Comparison of ENCODE assay signal across 7 mouse cellular contexts in the genomic region with DNA sequence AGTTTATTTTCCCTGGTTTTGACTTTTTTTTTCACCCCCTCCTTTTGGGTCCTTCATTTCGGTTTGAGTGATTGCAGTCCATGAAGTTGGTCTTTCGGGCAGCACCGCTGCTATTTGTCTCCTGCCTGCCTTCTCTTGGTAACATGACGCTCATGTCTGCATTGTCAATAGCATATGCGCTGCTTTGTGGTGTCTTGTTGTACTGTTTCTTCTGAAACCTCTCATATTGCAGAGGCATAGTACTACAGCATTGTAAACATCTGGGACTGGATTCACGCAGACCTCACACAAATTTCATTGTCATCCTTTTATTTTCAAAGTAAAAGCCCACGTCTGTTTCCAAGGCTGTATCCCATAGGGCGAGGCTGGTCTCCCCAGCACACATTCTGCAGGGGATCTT. TPM values are rescaled to one million over a fixed set of nuclear protein-coding genes. Genes with fewer than 3 reads are reported as not detected.
A peak's percentile ranks its signal among the peaks of the same experiment; 100 is the strongest.
DNase-seq lines count a peak whose midpoint lies in the region; ATAC-seq and TF ChIP-seq lines count a peak whose summit lies in the region.

No protein-coding gene starts in this region.

- DNase-seq in lung, adult 18-20 months: no peak
- no peak for DNase-seq in limb, embryonic 14.5 days (ENCODE audit: low spot score)
- no peak for DNase-seq in stomach, postnatal 0 days (ENCODE audit: low spot score)
- no peak for DNase-seq in yolk sac, embryonic 10.5 days (ENCODE audit: low spot score)
- DNase-seq in spleen, adult 18-20 months: no peak

- peak overlapping the region; percentile 80 for H3K4me2 ChIP-seq in lung, embryonic 16.5 days (ENCODE audit: low read depth, low read length)
- peak overlapping the region; percentile 94 for H3K4me2 ChIP-seq in forebrain, embryonic 13.5 days
- H3K4me2 ChIP-seq in limb, embryonic 14.5 days (replicated peaks; ENCODE audit: low read depth, low read length, severe bottlenecking): peak overlapping the region; percentile 85
- H3K4me2 ChIP-seq in stomach, postnatal 0 days (replicated peaks; ENCODE audit: low read depth): peak overlapping the region; percentile 71

- no peaks in the 10 kb centered on the region for H3K27me3 ChIP-seq in lung, embryonic 16.5 days (ENCODE audit: control insufficient read depth, insufficient read depth, low read depth, low read length)
- H3K27me3 ChIP-seq in forebrain, embryonic 13.5 days: peaks cover 36% of the 10 kb centered on the region
- H3K27me3 ChIP-seq in limb, embryonic 14.5 days (ENCODE audit: control insufficient read depth, insufficient read depth, low read length): no peaks in the 10 kb centered on the region
- peaks cover 3% of the 10 kb centered on the region; the same call in 1 of the 2 replicates for H3K27me3 ChIP-seq in stomach, postnatal 0 days (ENCODE audit: control insufficient read depth, insufficient read depth, low read length)

- ATAC-seq in lung, embryonic 16.5 days (ENCODE audit: low read depth): peak; percentile 32
- no peak for ATAC-seq in forebrain, embryonic 13.5 days
- ATAC-seq in limb, embryonic 14.5 days (ENCODE audit: low FRiP score, low read depth): no peak
- no peak for ATAC-seq in stomach, postnatal 0 days (ENCODE audit: low FRiP score, low TSS enrichment)

- H3K36me3 ChIP-seq in lung, embryonic 16.5 days (ENCODE audit: control insufficient read depth, insufficient read depth, low read length): no peaks in the 10 kb centered on the region
- H3K36me3 ChIP-seq in forebrain, embryonic 13.5 days (ENCODE audit: poor library complexity, severe bottlenecking): no peaks in the 10 kb centered on the region
- no peaks in the 10 kb centered on the region for H3K36me3 ChIP-seq in limb, embryonic 14.5 days (ENCODE audit: control insufficient read depth, insufficient read depth, low read length)
- no peaks in the 10 kb centered on the region for H3K36me3 ChIP-seq in stomach, postnatal 0 days (ENCODE audit: control insufficient read depth, insufficient read depth, low read length)

- no peak for TF ChIP-seq CTCF in stomach, postnatal 0 days (IDR thresholded peaks at IDR 0.05; ENCODE audit: low read depth)

- no peaks in the 10 kb centered on the region for H3K4me1 ChIP-seq in lung, embryonic 16.5 days (replicated peaks; ENCODE audit: control insufficient read depth, insufficient read depth, low read length)
- H3K4me1 ChIP-seq in forebrain, embryonic 13.5 days: peaks cover 25% of the 10 kb centered on the region
- H3K4me1 ChIP-seq in limb, embryonic 14.5 days (ENCODE audit: control insufficient read depth, insufficient read depth, low read length): no peaks in the 10 kb centered on the region
- no peaks in the 10 kb centered on the region for H3K4me1 ChIP-seq in stomach, postnatal 0 days (replicated peaks; ENCODE audit: control insufficient read depth, insufficient read depth)

- no peaks in the 10 kb centered on the region for H3K9me3 ChIP-seq in lung, embryonic 16.5 days (ENCODE audit: control insufficient read depth, low read length)
- no peaks in the 10 kb centered on the region for H3K9me3 ChIP-seq in forebrain, embryonic 13.5 days (replicated peaks)
- H3K9me3 ChIP-seq in limb, embryonic 14.5 days (ENCODE audit: control insufficient read depth, low read length): no peaks in the 10 kb centered on the region
- H3K9me3 ChIP-seq in stomach, postnatal 0 days (ENCODE audit: control insufficient read depth, low read length): no peaks in the 10 kb centered on the region

- peak overlapping the region; percentile 51 for H3K4me3 ChIP-seq in lung, embryonic 16.5 days (ENCODE audit: low read length)
- no peak overlapping the region for H3K4me3 ChIP-seq in forebrain, embryonic 13.5 days
- H3K4me3 ChIP-seq in limb, embryonic 14.5 days (replicated peaks; ENCODE audit: low read length): peak overlapping the region; percentile 55
- H3K4me3 ChIP-seq in stomach, postnatal 0 days (ENCODE audit: low read depth, low read length): peak overlapping the region; percentile 50

- peak overlapping the region; percentile 66 for H3K27ac ChIP-seq in lung, embryonic 16.5 days (ENCODE audit: low read length)
- H3K27ac ChIP-seq in forebrain, embryonic 13.5 days: no peak overlapping the region
- no peak overlapping the region for H3K27ac ChIP-seq in limb, embryonic 14.5 days (replicated peaks; ENCODE audit: low read depth, low read length)
- no peak overlapping the region for H3K27ac ChIP-seq in stomach, postnatal 0 days (replicated peaks)

- TF ChIP-seq POLR2A in limb, embryonic 14.5 days (IDR thresholded peaks at IDR 0.05; ENCODE audit: borderline replicate concordance, extremely low read depth, insufficient read depth, insufficient read length): no peak

- H3K9ac ChIP-seq in lung, embryonic 16.5 days (ENCODE audit: low read length): peak overlapping the region; percentile 64
- no peak overlapping the region for H3K9ac ChIP-seq in forebrain, embryonic 13.5 days
- H3K9ac ChIP-seq in limb, embryonic 14.5 days (ENCODE audit: low read depth, low read length, severe bottlenecking): peak overlapping the region; percentile 49
- no peak overlapping the region for H3K9ac ChIP-seq in stomach, postnatal 0 days (ENCODE audit: low read length)

- WGBS in lung, embryonic 16.5 days: 6% methylated on average over 8 of the region's 8 CpGs
- WGBS in forebrain, embryonic 13.5 days: 7% methylated on average over 8 of the region's 8 CpGs
- WGBS in limb, embryonic 14.5 days: 5% methylated on average over 8 of the region's 8 CpGs
- 13% methylated on average over 8 of the region's 8 CpGs for WGBS in stomach, postnatal 0 days

- no peak for TF ChIP-seq EP300 in stomach, postnatal 0 days (optimal IDR thresholded peaks at IDR 0.05)

RNA-seq across cellular contexts. Expression of a gene that starts 46.7 kb away (rescaled TPM):
- 21.0 and 22.5 TPM in 2 replicates for polyA plus RNA-seq in lung, embryonic 16.5 days (2015; fragmentation: Nextera tagmentation; extraction: Ambion mirVana)
- 0.19 and 0.26 TPM in 2 replicates for polyA plus RNA-seq in forebrain, embryonic 13.5 days (2015; fragmentation: Nextera tagmentation; extraction: Ambion mirVana)
- polyA plus RNA-seq in limb, embryonic 14.5 days (2012; rRNA removed): 7.9 and 8.0 TPM in 2 replicates
- polyA plus RNA-seq in limb, embryonic 14.5 days (2014; fragmentation: Nextera tagmentation; extraction: Ambion mirVana): 11.4 and 12.5 TPM in 2 replicates
- 1.2 and 1.3 TPM in 2 replicates for polyA plus RNA-seq in stomach, postnatal 0 days (2015; fragmentation: Nextera tagmentation; extraction: Ambion mirVana)

Comparison
In these comparisons a context has a peak if more than half of its experiments do, and no peak if none do; other contexts are left out.
1. H3K9ac ChIP-seq: peak in lung, embryonic 16.5 days (single experiment) and limb, embryonic 14.5 days (single experiment); none in forebrain, embryonic 13.5 days (single experiment) and stomach, postnatal 0 days (single experiment).
2. Peak in every context shown above with its lines, with median percentiles within 50 percentile points of each other: H3K4me2 ChIP-seq.